Mouse (Mus musculus) left cerebral cortex, postnatal 14 days (tissue): Measurements from ENCODE around the gene Hspa12a. TPM values are rescaled to one million over a fixed set of nuclear protein-coding genes. Genes with fewer than 3 reads are reported as not detected.

Source experiments
- DNase-seq, 2 experiments: peaks; one replicate each; pipeline ENCODE4 v3.0.0; 2021 to 2022; ENCODE audit warnings: low spot score in 2 of 2, mixed read lengths in 1 of 2
- intact Hi-C: fragments of 180-260 bp; cut with DNase I; formaldehyde crosslinking; loops from one replicate; pipeline ENCODE4 v1.15.1; 2025
- microRNA-seq, 2 experiments: library from miRNA; unstranded; fragments of <30 nt; microRNA quantifications; one replicate each; pipeline ENCODE4 v1.2.0; 2022
- total RNA-seq, 2 experiments: library from RNA; stranded (reverse); gene quantifications; 2 replicates each; pipeline ENCODE4 v1.2.3; 2021

Gene Hspa12a
- total RNA-seq, 2 experiments from 2014 or later: 224 to 233 TPM

DNA sequence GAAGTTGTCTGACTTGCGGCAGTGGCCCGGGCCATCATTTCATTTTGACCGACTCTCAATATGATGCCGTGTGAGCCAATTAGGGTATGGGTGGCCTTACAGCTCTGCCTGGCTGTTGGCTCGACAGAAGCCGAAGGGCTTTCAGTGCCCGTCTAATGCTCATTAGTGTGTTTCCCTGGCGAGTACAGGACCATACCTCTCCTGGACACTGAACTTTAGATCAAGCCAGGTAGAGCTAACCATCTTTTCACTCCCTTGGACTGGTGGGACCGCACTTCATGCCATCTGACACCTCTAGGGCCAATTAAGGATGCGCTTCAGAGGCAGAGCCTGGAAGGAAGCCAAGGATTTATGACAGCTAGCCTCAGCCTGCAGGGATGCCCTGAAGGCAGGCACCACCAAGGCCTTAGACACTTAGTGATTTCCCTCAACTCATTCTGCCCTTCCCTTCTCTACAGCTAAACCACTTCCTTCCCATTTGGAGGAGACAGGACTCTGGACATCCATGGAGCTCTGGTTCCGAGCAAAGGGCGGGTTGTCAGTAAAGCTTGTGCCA lies 148.3 kb downstream of the Hspa12a start:
- no peak for DNase-seq
- intact Hi-C loops: no loop called here

DNA sequence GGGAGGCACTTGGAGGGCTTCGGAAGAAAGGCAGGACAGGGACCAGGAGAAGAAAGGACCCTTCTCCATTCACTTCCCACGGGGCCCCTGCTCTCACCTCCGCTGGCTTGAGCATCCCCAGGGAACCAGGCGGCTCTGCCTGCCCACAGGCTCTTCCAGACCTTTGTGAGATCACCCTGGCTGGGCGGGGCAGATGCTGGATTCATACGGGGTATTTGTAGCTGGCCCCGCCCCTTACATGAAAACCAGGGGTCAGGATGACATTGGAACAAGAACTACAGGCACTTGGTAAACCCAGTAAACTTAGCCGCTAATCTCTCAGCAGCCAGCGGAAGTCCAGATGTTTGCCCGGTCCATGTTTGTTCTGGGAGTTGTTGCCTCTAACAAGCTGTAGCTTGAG lies 149.2 kb downstream of the Hspa12a start, which contains the start of gene 1700019N19Rik:
TSS of gene 1700019N19Rik (minus strand) at position 178 of the 400 bp plus-strand sequence.
- intact Hi-C loops: no loop called here
- DNase-seq: no peak

DNA sequence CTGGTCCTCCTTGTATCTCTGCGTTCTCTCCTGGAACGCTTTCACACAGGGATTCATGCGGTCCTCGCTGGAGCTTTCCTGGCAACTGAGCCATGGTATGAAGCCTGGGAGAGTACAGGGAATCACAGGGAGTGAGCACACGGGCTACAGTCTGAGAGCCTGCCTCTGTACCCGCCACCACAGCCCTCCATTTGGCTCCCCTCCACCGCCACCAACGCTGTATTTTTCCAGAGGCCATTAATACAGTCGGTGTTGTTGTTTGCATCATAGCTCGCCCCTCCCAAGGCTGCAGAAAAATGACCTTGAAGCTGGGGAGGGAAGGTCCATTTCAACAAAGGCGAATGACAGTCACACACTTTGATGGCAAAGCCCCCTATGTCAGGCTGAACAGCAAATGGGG lies 154.3 kb downstream of the Hspa12a start:
- intact Hi-C loops: no loop called here
- DNase-seq: no peak

DNA sequence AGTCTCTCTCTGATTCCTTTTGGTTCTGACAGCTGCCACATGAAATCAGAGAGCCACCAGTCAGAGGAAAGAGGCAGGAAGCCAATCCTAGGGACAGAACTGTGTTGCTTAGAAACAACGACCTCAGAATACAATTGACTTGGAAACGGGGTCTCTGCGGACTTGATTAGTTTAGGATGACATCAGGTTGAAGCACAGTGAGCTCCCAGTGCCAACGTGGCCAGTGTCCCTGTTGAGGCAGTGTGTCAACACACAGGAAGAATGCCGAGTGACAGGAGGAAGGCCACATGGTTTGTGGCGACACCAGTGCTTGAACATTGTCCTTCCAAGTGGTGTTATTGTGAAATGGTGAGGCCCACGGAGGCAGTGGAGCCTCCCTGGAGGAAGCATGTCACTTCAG lies 159.5 kb downstream of the Hspa12a start:
- no peak for DNase-seq
- intact Hi-C loops: no loop called here

DNA sequence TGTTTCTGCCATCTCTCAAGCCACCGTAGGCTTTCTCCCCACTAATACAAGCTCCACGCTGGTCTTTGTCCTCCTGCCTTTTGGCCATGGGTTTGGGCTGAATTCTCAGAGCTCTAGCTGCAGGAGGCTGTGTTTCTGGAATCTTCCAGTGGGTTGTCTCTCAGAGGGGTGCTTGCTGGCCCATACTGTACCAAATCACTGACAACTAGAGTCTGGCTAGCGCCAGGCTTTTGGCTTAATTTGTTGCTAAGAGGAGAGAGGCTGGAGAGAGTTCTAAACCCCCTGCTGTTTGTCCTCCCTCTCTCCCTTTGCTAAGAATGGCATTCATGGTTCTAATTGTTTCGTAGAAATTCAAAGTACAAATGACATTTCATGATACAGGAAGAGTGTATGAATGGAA lies 161.9 kb downstream of the Hspa12a start:
- DNase-seq: no peak
- intact Hi-C loops: no loop called here

DNA sequence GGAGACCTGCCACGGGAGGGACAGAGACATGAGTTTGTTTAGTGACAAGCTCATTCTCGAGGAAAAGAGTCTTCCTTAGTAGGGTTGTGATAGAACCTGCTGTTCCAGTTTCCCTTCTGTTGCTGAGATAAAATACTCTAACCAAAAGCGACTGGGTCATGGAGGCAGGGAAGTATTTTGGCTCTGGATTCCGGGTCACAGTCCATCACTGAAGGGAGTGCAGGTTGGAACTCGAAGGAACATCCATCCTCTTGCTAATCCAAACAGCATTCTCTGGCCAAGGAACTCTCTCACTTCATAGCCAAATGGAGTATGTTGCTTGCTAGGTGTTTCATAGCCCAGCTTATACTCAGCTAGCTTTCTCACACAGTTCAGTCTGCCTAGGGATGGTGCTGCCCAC lies 167.0 kb downstream of the Hspa12a start:
- DNase-seq: no peak
- intact Hi-C loops: no loop called here

DNA sequence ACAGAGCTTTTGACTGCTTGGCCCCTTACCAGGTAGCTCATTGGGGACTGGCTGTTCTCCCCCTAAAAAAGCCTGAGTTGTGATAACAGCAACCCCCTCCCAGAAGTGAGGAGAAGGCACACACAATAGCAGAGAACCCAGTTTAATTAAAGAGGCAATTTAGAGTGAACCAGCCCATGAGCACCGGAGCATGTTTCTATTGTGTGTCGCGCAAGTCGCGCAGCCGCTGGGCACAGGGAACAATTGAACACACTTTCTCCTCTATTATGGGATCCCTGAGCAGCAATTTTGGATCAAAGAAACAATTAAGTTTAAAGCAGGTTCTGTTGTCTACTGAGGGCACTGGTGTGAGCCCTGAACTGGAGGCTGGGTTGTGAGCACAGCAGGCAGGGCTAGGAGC lies 176.1 kb downstream of the Hspa12a start:
- DNase-seq: no peak
- intact Hi-C loops: no loop called here

DNA sequence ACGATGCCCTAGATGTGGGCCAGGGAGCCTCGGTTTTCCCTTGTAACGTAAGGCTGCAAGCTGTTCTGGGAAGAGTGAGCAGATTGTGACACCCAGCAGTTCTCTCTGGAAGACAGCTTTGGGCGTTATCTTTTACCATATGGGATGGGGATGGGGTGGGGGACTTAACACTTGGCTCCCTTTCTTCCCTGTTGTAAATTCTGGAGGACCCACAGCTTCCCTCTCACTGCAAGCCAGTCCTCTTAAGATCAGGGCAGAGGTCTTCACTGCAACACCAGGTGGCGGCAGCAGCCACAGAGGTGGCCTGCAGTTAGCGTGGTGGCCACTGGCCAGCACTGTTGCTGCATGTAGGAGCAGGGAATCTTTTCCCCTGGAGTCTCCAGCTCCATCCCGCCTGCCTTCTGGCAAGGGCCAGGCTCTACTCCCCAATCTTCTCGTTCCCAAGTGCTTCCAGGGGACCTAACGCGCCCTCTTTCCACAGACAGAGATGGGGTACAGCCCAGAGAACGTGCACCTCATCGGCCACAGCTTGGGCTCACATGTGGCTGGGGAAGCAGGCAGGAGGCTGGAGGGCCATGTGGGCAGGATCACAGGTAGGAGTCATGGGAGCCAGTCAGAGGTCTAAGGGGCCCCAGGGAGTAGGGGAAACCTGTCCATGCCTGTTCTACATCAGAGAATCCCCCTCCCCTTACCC lies 180.5 kb downstream of the Hspa12a start:
- intact Hi-C loops: loop anchor here (5.0 kb wide), 1 partner anchor 139 kb away; no protein-coding TSS in a partner anchor
- DNase-seq: peak; percentile 66 to 82

DNA sequence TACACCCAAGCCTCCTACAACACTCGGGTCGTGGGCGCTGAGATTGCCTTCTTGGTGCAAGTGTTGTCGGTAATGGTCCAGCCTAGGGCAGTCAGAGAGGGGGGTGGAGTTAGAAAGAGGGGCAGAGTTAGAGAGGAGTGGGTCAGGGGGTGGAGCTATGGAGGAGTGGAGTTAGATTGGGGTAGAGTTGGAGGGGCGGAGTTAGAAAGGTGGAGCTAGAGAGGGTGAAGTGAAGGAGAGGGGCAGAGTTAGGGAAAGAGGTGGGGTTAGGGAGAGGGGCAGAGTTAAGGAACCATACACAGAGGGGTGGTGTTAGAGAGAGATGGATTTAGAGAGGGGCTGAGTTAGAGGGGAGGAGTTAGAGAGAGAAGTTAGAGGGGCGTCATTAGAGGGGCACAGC lies 181.1 kb downstream of the Hspa12a start:
- DNase-seq: no peak
- intact Hi-C loops: loop anchor here (5.0 kb wide), 1 partner anchor 140 kb away; no protein-coding TSS in a partner anchor

DNA sequence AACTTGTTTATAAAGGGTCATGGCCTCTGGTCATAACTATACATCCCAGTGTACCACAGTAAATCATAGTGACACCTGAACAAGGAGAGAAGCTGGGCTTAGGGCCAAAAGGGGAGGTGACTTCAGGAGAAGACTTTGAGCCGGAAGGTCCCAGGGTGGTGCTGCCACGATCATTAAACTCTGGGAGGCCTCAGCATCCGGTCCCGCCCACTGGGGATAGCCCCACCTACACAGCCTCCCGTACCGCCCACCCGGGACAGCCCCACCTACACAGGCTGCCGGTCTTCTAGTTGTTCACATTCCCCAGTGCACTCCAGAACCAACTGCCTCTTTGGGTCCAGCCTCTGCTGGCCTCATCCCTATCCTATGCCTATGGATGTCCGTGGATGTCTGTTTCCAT lies 184.0 kb downstream of the Hspa12a start, which contains the start of gene Pnliprp2:
TSS of gene Pnliprp2 (plus strand) at position 297 of the 400 bp plus-strand sequence.
- intact Hi-C loops: no loop called here
- DNase-seq: no peak

DNA sequence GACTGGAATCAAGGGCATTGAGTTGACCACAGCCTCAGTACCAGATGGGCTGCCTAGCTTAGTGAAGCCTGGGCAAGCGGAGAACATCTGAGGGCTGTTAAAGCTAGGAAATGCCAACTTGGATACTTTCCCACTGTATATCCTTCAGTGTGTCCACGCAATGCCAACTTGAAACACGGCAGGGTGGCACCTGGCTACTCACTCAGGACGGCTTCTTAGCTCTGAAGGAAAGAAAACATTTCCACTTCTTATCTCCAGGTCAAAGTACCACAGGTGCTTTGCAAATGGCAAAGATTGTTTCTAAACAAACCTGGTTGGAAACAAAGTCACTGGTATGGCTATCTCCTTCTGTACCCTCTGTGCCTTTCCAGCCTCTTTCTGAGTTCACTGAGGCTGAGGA lies 184.6 kb downstream of the Hspa12a start:
- intact Hi-C loops: no loop called here
- no peak for DNase-seq

DNA sequence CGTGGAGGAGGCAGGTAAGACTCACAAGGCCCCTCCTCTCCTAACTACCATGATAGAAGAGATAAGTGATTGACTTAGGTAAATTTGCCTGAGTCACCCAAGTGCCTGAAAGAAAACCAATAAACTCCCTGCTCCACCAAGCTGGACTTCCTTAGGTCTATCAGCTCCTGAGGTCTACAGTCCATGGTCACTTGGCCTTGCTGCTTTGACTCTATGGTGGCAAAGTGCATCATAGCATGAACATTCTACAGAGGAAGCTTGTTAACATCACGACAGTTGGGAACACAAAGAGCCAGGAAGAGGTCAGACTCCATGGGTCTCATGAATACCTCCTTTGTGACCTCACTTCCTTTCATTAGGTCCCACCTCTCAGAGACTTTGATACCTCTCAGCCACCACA lies 191.9 kb downstream of the Hspa12a start:
- intact Hi-C loops: no loop called here
- DNase-seq: no peak

DNA sequence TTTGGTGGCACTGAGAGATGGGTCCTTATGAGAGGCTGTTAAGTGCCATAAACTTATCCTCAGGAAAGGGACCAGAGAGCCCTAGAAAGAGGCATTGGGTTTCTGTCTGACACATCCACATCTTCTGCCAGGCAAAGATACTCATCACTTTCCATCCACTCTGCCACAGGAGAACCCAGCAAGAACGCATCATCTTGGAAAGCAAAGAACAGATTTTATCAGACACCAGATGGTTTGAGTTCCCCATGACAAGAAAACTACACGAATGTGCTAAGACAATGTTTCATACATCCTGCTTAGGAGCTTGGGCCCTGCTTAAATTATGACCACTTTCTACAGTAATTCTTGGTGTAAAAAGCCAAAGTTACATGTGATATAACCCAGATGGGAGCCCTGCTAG lies 192.6 kb downstream of the Hspa12a start:
- intact Hi-C loops: no loop called here

DNA sequence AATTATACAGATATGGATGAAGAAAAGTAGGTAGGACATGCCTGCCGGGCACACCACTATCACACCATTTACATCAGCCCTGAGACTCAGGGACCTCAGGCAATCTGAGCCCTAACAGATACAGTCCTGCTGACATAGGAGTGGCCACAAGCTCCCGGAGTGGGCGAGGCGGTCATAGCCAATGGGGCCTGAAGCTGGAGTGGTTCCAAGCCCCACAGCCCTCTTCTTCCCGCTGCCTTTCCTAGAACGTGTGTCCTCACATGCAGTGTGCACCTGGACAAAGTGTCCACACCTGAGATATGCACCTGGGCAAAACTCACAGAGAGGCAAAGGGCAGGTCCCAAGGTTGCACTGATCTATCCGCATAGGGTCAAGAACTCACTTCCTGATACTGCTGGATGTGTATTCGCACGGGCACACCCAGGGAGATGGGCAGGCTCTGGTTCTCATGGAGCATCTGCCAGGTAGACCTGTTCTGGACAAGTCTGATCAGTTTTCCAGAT lies 195.9 kb downstream of the Hspa12a start:
- intact Hi-C loops: no loop called here

More for the DNA sequence above, 192.6 kb downstream of the Hspa12a start:
- peak in 1 of 2 experiments; percentile 31 for DNase-seq

More for the DNA sequence above, 195.9 kb downstream of the Hspa12a start:
- no peak for DNase-seq

Small RNA genes lying within 50 kb of the gene (microRNA-seq; reads per million reads assigned to microRNA genes)
- 11.3 to 20.2 reads per million in 2 experiments for gene Mir3086

Other genes starting within 250 kb of the Hspa12a start
- gene Pnliprp1, start 214.8 kb downstream of the Hspa12a start, total RNA-seq: not detected
- not detected for gene Pnliprp2, start 183.9 kb downstream of the Hspa12a start, total RNA-seq
- not detected for gene 1700019N19Rik, start 149.2 kb downstream of the Hspa12a start, total RNA-seq
- gene Eno4, start 229 bp downstream of the Hspa12a start, total RNA-seq: 1 to 10 TPM; 1.6 to 1.8 TPM
- 10 to 100 TPM; 36.8 to 37.9 TPM for gene Shtn1, start 132.4 kb upstream of the Hspa12a start, total RNA-seq
- gene Vax1, start 226.4 kb upstream of the Hspa12a start, total RNA-seq: 1 to 10 TPM in 1 of 2 experiments, under 1 TPM in 1; 0.68 to 1.5 TPM